Mouse (Mus musculus): Measurements from ENCODE around the gene Pamr1.
A peak's percentile ranks its signal among the peaks of the same experiment; 100 is the strongest.

The Pamr1 gene

GRCm38 (mm10) chr2:102638690-102639089, 88.9 kb downstream of the Pamr1 start:
- Histone ChIP-seq H3K36me3 (ENCODE audit: insufficient read depth, low read length) (no peaks in the 10 kb centered on the region), H3K9me3 (ENCODE audit: low read length) (0 out of 2 replicates have a peak, but pooled peaks cover 7% of the 10 kb centered on the region), H3K4me1 (replicated peaks; ENCODE audit: low read depth, low read length) (no peaks in the 10 kb centered on the region), H3K4me3 (replicated peaks; ENCODE audit: low read length) (no peak overlapping the region), H3K27me3 (ENCODE audit: insufficient read depth, low read length) (no peaks in the 10 kb centered on the region)
- TF ChIP-seq NANOG (IDR thresholded peaks at IDR 0.05; ENCODE audit: borderline replicate concordance, low read length) (no peak), POU5F1 (IDR thresholded peaks at IDR 0.05; ENCODE audit: borderline replicate concordance, low read length) (no peak)

- H3K4me3 ChIP-seq (replicated peaks; ENCODE audit: low read length) = no peak overlapping the region
- no peaks in the 10 kb centered on the region for H3K36me3 ChIP-seq (ENCODE audit: insufficient read depth, low read length)
- no peaks in the 10 kb centered on the region for H3K9me3 ChIP-seq (ENCODE audit: low read length)
- H3K4me1 ChIP-seq (replicated peaks; ENCODE audit: low read depth, low read length) = no peaks in the 10 kb centered on the region
- TF ChIP-seq NANOG (IDR thresholded peaks at IDR 0.05; ENCODE audit: borderline replicate concordance, low read length) (no peak), POU5F1 (IDR thresholded peaks at IDR 0.05; ENCODE audit: borderline replicate concordance, low read length) (no peak), CTCF (conservative IDR thresholded peaks at IDR 0.05; ENCODE audit: low read length) (no peak)
- H3K27me3 ChIP-seq (ENCODE audit: insufficient read depth, low read length) = no peaks in the 10 kb centered on the region
Measured at GRCm38 (mm10) chr2:102648845-102649500, 99.2 kb downstream of the Pamr1 start.

DNA sequence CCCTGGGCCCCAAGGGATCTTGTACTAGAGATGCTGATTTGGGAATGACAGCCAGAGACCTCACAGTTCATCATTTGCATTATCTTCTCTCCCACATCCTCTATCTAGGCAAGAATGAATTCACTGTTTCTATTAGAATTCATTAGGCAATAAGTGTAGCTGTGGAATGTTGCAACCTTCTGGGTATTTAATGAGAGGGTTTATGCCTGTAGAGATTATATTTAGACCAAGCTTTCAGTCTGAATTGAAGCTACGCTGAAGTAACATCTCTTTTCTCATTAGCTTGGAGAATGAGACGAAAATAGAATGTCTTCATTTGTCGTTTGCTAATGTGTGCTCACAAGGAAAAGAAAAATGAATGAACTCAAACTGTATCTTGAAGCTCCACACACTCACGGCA, 100.5 kb downstream of the Pamr1 start:
- no peak for TF ChIP-seq NANOG (IDR thresholded peaks at IDR 0.05; ENCODE audit: borderline replicate concordance, low read length)
- TF ChIP-seq CTCF (conservative IDR thresholded peaks at IDR 0.05; ENCODE audit: low read length) = no peak
- no peak for TF ChIP-seq POU5F1 (IDR thresholded peaks at IDR 0.05; ENCODE audit: borderline replicate concordance, low read length)

DNA sequence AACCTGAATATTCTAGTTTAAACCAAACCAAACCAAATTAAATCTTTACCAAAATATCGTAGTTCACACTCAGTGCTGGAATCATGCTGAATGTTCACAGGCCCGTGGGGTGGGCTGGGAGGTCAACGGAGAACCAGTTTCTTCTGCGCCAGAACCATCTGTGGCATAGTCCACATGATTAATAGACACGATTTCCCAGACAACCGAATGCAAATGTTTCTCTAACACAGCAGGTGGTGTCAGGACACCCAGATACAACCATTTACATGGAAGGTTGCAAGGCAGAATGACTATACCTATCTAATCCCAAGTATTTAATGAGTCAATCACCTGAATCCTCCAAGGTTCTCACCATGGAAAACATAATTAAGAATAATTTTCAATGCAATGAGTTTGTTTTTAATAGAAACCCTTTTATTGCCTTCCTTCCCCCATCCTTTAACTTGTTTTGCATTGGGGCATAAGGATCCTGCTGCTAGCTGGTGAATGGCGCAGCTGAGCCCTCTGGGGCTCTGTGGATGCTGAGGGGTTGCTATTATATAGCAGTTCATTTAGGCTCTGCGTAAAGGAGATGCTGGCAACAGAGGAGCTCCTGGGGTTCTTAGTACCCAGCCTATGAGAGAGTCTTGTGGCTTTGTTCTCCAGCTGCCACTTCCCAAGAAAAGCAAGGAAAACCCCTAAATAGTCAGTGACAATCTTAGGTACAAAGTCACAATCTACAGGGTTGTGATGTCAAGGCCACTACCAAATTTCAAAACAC, 106.3 kb downstream of the Pamr1 start:
- H3K4me1 ChIP-seq (replicated peaks; ENCODE audit: low read depth, low read length) = peaks cover 16% of the 10 kb centered on the region
- H3K27me3 ChIP-seq (ENCODE audit: insufficient read depth, low read length) = peaks cover 44% of the 10 kb centered on the region
- TF ChIP-seq POU5F1 (IDR thresholded peaks at IDR 0.05; ENCODE audit: borderline replicate concordance, low read length) (no peak), NANOG (IDR thresholded peaks at IDR 0.05; ENCODE audit: borderline replicate concordance, low read length) (no peak)
- H3K4me3 ChIP-seq (replicated peaks; ENCODE audit: low read length) = no peak overlapping the region
- no peaks in the 10 kb centered on the region for H3K9me3 ChIP-seq (ENCODE audit: low read length)
- no peaks in the 10 kb centered on the region for H3K36me3 ChIP-seq (ENCODE audit: insufficient read depth, low read length)

More for the DNA sequence above, 100.5 kb downstream of the Pamr1 start:
- no peaks in the 10 kb centered on the region for H3K36me3 ChIP-seq (ENCODE audit: insufficient read depth, low read length)
- no peaks in the 10 kb centered on the region for H3K4me1 ChIP-seq (replicated peaks; ENCODE audit: low read depth, low read length)
- no peaks in the 10 kb centered on the region for H3K27me3 ChIP-seq (ENCODE audit: insufficient read depth, low read length)
- H3K4me3 ChIP-seq (replicated peaks; ENCODE audit: low read length) = no peak overlapping the region
- H3K9me3 ChIP-seq (ENCODE audit: low read length) = no peaks in the 10 kb centered on the region

DNA sequence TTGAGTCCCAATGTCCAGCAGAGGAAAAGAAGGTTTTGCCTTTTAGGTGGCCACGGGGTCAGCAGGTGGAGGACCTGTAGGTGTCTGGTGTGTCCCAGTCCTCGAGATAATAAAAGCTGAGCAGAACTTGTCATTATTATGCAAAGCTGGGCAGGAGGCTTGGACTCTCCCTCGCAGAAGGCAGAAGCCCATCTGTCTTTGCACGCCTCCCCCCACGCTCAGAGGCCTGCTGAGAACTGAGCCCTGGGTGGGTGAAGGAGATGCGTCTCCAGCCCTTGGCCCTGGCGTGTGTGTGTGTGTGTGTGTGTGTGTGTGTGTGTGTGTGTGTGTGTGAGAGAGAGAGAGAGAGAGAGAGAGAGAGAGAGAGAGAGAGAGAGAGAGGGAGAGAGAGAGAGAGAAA, 107.9 kb downstream of the Pamr1 start:
- Histone ChIP-seq H3K4me3 (replicated peaks; ENCODE audit: low read length) (no peak overlapping the region), H3K4me1 (replicated peaks; ENCODE audit: low read depth, low read length) (peaks cover 16% of the 10 kb centered on the region), H3K9me3 (ENCODE audit: low read length) (no peaks in the 10 kb centered on the region), H3K27me3 (ENCODE audit: insufficient read depth, low read length) (peaks cover 55% of the 10 kb centered on the region), H3K36me3 (ENCODE audit: insufficient read depth, low read length) (no peaks in the 10 kb centered on the region)
- no peak for TF ChIP-seq POU5F1 (IDR thresholded peaks at IDR 0.05; ENCODE audit: borderline replicate concordance, low read length)
- no peak for TF ChIP-seq CTCF (conservative IDR thresholded peaks at IDR 0.05; ENCODE audit: low read length)
- no peak for TF ChIP-seq NANOG (IDR thresholded peaks at IDR 0.05; ENCODE audit: borderline replicate concordance, low read length)

DNA sequence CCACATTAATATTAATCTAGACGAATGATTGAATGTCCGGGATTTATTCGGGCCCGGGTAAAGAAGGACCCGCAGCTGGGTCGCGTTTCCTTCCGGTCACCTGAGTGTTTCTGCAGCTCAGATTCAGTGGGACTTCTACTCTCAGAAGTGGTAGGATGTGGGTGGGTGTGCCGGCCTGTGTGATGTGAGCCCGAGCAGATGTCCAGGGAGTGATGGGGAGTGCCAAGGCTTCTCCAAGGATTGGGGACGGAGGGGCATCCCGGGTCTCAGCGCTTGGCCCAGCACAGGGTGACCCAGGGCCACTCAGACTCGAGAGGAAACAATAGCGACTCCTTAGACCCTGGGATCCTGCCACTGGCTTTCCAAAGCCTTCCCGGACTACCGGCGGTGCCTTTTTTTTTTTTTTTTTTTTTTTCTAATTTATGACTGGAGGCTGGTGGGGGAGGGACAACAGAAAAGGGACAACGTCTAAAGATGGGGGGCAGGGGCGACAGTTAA, 108.4 kb downstream of the Pamr1 start, which contains the start of gene Slc1a2:
Gene Slc1a2 (plus strand): TSS at position 497 of the 498 bp plus-strand sequence.
- Histone ChIP-seq H3K27me3 (ENCODE audit: insufficient read depth, low read length) (peaks cover 57% of the 10 kb centered on the region), H3K4me3 (replicated peaks; ENCODE audit: low read length) (peak within 1 kb of the TSS; percentile 85), H3K36me3 (ENCODE audit: insufficient read depth, low read length) (no peaks in the 10 kb centered on the region), H3K4me1 (replicated peaks; ENCODE audit: low read depth, low read length) (peaks cover 16% of the 10 kb centered on the region), H3K9me3 (ENCODE audit: low read length) (no peaks in the 10 kb centered on the region)
- TF ChIP-seq CTCF (conservative IDR thresholded peaks at IDR 0.05; ENCODE audit: low read length) (no peak), POU5F1 (IDR thresholded peaks at IDR 0.05; ENCODE audit: borderline replicate concordance, low read length) (no peak), NANOG (IDR thresholded peaks at IDR 0.05; ENCODE audit: borderline replicate concordance, low read length) (no peak)

DNA sequence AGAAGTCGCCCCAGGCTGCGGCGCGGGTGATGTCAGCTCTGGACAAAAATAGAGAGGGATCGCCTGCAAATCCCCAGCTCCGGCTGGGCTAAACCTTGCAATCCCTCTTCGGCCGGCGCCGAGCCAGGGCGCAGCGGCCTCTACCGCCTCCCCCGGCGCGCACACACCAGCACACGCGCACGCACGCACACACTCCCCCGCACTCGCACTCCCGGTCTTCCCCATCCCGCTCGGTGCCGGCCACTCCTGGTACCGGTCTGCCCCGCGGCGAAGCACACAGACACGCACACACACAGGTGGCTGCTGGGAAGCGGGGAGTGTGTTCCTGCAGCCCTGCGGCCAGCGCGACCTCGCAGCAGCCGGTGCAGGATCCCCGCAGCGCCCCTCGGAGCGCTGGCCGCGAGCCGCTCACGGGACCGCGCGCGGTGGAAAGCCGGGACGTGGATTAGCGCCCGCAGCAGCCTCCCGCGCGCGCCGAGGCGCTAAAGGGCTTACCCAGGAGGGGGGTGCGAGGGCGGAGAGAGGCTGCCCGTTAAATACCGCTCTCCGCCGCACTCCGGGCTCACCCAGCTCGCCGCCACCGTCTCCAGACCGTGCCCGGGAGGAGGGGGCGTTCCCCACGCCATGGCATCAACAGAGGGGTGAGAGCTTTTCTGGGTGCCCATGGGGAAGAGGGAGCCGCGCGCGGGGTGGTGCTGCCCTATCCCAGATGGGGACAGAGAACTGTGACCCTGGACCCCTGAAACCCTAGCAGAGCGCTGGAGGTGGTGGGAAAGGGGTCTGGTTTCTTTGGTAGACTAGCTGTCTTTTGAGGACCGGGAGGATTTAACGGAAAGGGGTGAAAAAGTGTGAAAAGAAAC, 109.1 kb downstream of the Pamr1 start:
- Histone ChIP-seq H3K36me3 (ENCODE audit: insufficient read depth, low read length) (no peaks in the 10 kb centered on the region), H3K9me3 (ENCODE audit: low read length) (no peaks in the 10 kb centered on the region), H3K27me3 (ENCODE audit: insufficient read depth, low read length) (peaks cover 57% of the 10 kb centered on the region), H3K4me3 (replicated peaks; ENCODE audit: low read length) (peak overlapping the region; percentile 85), H3K4me1 (replicated peaks; ENCODE audit: low read depth, low read length) (peaks cover 16% of the 10 kb centered on the region)
- TF ChIP-seq POU5F1 (IDR thresholded peaks at IDR 0.05; ENCODE audit: borderline replicate concordance, low read length) (no peak), NANOG (IDR thresholded peaks at IDR 0.05; ENCODE audit: borderline replicate concordance, low read length) (no peak), CTCF (conservative IDR thresholded peaks at IDR 0.05; ENCODE audit: low read length) (no peak)

DNA sequence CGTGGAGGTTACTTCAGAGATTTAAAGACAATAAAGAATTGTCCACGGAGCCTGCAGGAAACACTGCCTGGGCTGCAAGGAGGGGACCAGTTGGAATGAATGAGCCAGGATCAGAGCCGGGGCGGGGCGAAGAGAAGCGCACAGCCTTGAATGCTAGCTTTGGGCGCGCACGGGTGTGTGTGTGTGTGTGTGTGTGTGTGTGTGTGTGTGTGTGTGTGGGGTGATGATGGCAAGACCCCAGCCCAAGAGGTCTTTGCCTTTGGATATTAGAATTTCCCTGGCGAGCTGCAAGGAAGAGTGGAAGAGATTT, 109.7 kb downstream of the Pamr1 start:
- TF ChIP-seq POU5F1 (IDR thresholded peaks at IDR 0.05; ENCODE audit: borderline replicate concordance, low read length) (no peak), NANOG (IDR thresholded peaks at IDR 0.05; ENCODE audit: borderline replicate concordance, low read length) (no peak), CTCF (conservative IDR thresholded peaks at IDR 0.05; ENCODE audit: low read length) (no peak)
- Histone ChIP-seq H3K9me3 (ENCODE audit: low read length) (no peaks in the 10 kb centered on the region), H3K4me1 (replicated peaks; ENCODE audit: low read depth, low read length) (peaks cover 16% of the 10 kb centered on the region), H3K4me3 (replicated peaks; ENCODE audit: low read length) (peak overlapping the region; percentile 85), H3K27me3 (ENCODE audit: insufficient read depth, low read length) (peaks cover 57% of the 10 kb centered on the region), H3K36me3 (ENCODE audit: insufficient read depth, low read length) (no peaks in the 10 kb centered on the region)
